Mouse (Mus musculus) hindlimb bud, embryonic 11.5 days (tissue): Measurements from ENCODE around the gene Igsf11.

ENCODE experiments used
- DNase-seq: peaks from one replicate; pipeline ENCODE4 v3.0.0-alpha.2; 2012; ENCODE audit warnings: low read depth, low spot score; ENCODE audit errors: extremely low spot score

Igsf11 gene

DNA sequence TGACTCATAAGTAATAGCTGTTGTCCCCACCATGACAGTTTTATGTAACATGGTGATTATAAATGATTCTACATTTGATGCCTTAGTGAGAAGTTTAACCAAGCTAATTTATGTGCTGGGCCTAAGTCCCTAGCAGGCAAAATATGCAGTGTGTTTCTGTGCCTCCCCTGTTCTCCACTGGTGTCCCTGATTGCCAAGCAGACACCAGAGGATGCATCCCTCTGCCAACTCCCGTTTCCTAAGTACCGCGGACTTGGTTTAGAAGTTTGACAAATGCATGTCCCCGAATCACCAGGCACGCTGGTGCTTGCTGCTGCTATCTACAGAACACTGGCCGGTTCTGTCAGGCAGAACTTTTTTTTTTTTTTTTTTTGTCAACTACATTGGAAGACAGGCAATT, 39.0 kb downstream of the Igsf11 start:
- DNase-seq: no peak

DNA sequence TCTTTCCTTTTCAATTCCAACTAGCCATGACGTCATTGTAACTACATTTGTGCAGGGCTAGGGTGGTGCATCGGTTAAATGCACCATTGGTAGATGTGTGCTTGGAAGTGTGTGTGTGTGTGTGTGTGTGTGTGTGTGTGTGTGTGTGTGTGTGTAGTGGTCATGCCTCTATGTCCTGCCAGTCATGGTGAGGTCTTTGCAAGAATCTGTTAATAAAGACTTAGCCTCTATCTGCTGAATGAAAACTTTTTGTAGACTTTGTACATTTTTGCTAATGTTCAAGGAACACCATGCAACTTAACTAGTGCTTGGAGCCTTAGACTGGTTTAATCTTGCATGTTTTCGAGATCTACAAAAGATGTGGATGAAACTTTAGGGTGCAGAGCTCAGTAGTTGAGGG, 48.3 kb downstream of the Igsf11 start:
- no peak for DNase-seq

DNA sequence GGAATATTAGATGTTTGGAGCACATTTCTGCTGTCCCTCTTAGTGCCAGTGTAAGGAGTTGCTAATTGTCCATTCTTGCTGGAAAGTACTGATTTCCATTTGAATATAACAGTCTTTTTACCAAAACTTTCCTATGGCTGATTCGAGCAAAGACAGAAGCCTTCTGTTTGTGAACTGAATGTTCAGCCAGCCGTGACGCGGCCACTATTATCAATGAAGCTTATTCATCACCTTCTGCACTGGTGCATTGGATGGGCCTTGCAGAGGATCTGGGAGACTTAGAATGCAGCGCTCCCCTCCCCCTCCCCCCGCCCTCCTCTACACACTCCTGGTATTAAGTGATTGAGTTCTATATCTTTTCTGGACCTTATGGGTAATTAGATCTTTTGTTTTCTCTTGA, 48.8 kb downstream of the Igsf11 start:
- DNase-seq: no peak

DNA sequence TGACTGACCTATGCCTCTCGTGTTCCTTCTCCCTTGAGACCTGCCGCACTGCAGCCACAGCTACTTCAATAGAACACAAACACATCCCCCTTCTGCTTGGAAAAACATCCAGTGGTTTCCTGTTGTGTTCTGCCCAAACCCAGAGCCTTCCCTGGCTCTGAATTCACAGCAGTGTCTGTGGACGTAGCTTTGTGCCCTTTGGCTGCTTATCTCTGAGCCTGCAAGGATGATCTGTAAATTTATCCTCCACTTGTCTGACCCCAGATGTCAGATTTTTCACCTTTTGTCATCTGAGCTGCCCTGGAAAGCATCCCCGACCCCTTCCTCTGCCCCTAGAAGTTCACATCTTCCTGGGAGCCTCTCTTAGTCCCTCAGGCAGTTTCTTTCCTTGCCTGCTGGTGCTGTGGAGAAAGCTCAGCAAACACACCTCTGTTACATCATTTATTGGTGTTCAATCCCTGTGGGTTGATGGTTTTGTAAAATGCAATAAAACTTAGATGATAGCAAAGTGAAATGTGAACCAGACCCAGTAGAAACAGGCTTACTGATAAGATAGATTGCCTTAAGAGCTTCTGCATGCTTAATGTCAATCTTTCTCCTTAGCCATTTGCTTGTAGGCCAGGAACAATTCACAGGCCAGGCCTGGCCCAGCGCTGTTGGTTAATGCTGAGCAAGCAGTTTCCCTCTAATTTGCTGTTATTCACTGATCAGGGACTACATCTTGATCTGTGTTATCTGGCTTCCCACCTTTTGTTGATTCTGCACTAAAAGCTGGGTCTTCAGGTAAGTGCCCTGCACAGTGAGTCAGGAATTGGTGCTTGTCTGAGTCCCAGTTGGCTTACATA, 51.5 kb downstream of the Igsf11 start:
- no peak for DNase-seq

DNA sequence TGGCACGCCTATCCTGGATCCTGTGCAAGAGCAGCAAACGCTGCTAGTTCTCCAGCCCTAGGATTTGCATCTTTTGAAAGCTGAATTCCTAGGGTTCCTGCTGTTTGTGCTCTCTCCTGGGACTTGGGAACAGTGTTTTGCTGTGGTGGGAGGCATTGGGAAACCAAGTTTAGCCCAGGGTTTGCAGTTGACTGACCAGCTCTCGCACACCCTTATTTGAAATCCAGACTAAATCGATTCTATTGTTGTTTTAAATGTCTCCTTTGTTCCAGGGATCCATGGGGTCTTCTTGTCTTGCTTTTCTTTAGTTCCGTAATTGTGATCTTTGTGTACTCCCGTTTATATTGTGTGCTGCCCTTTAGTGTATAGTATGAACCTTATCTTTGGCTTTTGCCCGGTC, 52.6 kb downstream of the Igsf11 start:
- DNase-seq: no peak

DNA sequence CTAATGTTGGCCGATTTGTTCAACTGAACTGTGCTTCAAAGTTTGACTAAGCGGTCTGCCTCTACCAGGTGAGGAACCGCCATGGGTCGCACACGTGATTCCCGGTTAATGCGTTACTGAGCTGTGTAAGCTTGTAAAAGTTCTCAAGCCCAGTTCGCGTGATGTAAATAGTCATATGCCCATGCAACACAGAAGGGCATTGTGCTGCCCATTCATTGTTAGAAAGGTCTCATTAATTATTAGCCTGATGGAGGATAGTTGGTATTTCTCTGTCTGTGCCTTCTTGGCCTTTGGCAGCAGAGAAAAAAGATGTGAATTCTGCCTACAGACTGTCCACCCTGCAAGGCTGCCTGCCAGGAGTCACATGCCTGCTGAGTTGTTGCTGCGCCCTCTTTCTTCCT, 53.1 kb downstream of the Igsf11 start:
- no peak for DNase-seq

DNA sequence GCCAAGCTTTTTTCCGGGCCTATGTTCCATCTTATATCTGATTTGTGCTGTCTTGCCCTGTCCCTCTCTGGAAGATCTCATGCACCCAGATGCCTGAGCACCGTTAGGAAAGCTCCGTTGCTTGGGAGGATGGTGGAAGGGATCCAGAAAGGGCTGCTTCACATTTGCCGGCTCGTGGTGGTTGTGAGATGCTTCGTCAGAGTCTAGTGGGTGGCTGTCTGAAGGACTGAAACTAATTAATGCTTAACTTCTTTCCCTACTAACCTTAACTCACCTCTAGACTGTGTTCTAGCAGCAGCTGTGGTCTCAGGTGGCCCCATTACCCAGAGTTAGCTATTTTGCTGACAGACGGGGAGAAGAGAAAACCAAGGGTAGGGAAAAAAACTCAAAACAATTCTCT, 54.0 kb downstream of the Igsf11 start:
- no peak for DNase-seq

DNA sequence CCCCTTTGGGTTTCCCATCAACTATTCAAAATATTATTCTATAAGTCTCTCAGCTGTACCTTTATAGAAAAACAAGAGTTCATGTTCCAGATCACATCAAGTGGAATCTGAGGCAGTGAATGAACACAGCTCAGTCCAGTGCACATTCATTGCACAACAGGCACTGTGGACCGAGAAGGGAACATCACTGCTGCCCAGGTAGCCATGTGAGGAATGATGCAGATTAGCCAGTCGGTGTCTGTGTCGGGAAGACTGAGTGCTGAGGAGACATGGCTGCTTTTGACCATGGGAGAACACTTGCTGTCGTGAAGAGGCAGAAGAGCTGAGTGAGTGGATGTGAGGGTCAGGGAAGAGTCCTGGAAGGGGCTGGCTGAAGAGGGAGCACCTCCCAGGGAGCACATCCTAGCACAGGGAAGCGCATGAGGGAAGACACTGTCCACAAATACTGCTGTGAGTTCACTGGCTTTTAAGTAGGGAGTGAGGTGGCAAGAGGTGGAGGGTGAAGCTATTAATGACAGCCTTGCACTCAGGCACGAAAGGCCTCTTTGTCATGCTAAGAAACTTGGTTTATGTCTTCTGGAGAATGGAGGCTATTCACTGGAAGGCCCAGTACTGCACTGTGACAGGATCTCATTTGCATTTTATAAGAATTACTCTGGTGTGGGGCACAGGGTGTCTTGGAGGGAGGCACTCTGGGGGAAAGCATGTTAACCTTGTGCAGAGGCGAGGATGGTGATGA, 54.8 kb downstream of the Igsf11 start:
- DNase-seq: no peak

DNA sequence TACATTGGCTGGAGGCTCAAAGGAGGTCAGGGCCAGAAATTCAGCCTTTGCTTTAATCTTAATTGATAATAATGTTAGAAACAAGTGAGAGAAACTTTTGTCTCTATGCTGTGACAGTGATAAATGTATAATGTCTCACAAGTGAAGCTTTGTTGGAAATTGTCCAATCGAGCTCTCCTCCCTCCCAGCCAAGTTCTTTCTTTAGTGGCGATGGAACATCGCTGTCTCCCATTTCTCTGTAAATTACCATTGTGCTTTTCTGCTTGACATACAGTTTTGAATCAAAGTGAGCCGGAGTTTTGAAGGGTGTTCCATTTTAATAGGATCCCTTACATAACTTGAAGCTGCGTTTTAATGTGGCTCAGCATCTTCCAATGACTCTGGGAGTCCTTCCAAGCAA, 56.0 kb downstream of the Igsf11 start:
- no peak for DNase-seq

DNA sequence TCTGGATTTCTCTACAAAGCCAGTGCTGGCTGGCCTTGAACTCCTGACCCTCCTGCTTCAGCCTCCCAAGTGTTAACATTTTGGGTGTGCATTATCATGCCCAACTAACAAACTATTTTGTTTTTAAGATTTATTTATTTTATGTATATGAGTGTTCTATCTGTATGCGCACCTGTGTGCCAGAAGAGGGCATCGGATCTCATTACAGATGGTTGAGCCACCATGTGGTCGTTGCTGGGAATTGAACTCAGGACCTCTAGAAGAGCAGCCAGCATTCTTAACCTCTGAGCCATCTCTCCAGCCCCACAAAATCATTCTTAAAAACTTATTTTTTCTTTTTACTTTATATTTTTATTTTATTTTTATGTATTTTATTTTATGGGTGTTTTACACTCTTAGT, 60.4 kb downstream of the Igsf11 start:
- no peak for DNase-seq

DNA sequence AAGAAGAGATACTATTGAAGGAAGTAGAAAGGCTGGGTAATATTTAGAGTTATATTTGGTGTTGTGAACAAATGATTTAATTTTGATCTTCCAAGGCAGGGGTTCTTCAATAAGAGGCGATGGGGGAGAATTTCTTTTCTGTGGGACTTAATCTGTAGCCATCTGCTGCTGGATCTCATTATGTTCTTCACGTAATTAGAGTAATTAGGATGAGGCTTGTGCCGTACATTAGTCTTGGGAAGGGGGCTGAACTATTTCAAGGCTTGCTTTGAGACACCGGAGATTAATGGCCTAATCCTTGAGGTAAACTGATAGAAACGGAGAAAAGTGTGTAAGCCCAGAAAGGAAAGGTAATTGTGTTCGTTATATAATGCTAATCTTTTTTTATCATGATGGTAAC, 61.4 kb downstream of the Igsf11 start:
- DNase-seq: no peak

DNA sequence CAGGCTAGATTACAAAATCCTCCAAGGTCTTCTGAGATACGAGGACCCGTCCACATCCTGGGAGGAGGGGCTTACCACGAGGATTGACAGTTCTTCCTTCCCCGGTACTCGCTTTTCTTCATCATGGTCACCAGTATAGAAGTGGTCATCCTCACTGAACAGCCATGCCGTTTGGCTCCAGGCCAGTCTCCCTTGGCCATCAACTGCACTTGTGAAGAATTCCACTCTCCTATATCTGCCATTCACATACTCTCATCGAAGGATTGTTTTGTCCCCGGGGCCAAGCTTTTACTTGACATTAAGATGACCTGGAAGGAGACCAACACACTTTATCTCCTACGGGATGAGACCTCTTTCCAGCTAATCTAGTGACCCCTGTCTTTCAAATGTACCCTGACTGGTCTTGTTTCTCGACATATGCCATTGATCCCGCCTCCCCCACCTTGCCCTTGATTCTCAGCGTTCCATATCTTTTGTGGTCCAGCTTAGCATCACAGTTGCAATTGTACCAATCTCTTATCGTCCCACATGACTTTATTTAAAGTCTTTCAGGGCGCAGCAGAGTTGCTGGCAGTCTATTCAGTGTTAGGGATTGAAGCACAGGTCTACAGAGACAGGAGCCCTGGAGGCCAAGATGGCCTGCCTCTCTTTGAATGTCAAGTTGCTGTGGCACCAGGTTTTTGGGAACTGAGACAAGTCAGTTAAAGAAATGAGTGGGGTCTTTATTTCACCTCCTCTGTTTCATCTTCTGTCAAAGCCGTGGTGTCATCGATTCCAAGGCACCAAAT, 62.2 kb downstream of the Igsf11 start:
- no peak for DNase-seq

DNA sequence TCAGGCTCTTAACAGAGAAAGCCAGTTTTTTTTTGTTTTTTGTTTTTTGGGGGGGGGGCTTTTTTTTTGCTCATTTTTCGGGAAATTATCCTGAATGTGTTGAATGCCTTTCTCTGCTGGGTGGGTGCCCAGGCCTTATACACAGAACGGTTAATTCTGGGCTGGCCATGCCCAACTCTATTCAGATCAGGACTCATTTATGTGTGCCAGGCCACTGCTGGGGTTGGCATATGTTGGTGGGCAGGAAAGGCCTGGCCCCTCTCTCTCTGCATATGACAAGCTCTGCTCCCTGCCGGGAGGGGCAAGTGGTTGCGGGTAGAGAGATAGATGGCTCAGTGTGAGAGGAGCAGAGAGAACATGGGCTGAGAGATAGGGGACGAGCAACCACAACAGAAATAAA, 62.8 kb downstream of the Igsf11 start:
- no peak for DNase-seq

DNA sequence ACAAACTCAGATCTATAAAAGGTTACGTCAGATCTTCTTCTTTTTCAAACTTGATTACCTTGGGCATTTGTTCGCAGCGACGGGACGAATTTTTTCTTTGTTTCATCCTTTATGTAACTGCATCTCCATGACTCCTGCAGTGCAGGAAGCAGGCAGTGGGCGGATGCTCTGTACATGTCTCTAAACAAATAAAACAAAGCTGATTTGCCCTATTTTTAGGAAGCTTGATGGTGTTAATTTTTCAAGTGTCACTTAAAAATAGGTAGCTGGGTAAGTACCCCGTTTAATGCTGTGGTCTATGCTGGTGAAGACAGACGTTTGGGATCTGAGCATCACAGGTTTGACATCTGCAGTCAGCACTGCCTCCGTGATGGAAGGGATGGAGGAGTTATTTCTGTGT, 66.3 kb downstream of the Igsf11 start:
- DNase-seq: no peak

DNA sequence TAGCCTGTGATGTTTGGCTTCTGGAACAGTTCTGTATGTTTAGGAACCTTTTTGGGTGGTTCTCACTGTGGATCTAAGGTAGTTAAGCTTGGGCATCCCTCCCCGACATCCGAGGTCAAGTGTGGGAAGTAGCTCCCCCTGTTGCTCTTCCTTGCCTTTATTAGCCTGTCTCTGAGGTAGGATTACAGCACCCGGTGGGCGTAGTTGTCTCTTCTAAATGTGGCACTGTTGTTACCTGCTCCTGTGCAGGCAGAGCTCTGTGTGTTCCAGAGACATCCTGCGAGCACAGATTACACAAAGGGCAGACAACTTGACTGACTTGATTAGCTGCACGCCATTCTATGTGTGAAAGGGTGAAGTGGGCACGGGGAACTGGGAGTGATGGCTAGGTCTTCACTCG, 68.1 kb downstream of the Igsf11 start:
- DNase-seq: no peak

DNA sequence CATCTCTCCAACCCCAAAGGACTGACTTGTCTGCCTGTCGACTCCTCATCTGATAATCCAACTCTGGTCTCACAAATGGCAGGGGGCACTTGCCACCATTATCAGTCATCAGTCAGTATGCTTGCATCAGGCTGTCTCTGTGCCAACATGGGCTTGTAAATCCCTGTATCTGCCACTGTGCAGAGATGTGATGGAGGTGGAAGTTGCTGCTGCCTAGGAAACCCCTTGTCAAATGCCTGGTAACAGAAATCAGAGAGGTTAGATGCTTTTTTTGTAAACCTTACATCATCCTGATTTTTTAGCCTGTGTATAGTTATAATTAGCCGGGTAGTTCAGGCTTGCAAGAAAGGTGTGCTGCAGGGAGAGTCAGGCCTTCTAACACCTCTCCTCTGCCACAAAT, 69.4 kb downstream of the Igsf11 start:
- no peak for DNase-seq

DNA sequence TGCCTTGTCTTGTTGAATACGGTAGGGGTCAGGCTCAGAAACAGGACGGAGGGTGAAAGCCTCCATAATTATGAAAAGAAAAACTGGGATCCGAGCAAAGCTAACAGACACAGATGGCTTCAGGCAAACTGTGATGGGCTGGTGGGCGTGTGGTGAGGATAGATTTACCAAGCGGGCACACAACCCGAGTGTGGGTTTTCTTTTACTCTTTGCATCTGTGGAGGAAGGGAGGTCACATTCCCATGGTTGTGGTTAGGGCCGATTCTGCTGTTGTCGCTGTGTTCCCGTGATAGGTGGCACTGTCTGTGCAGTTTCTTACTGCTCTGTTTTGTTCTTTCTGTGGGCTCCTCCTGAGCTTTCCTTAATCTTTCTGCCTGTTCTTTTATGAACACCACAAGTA, 70.2 kb downstream of the Igsf11 start:
- DNase-seq: no peak

DNA sequence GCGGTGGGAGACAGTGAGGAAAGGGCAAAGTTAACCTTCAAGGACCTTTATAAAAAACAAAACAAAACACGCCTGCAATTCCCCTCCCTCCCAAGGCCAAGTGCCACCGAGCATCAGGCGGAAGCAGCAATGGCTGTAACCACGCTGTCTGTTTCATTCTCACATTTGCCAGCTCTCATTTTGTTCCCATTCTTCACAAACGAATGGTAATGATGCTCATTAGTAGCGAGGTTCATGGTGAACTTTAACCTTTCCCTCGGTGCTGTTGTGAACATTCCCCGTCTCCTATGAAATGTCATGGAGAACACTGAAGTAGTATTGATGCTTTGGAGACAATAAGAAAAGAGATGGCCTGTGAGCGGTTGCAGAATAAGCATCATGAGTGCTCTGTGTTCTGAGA, 74.6 kb downstream of the Igsf11 start:
- no peak for DNase-seq

DNA sequence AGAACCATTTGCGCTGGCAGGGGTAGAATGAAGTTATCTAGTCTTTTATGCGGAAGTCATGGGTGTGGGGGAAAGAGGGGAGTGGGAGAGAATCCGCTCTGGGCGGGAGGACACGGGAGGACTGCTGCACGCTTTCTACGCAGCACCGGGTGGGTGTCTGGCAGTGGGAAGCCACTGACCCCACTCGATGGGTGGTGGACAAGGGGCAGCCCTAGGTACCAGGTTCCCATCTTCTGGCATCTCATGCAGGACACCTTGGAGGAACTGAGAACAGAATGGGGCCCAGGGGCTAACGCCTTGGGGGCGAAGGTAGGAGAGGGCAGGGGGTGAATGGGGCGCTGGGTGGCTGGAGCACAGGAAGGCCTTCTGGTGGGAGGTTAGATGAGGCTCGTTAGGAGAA, 83.7 kb downstream of the Igsf11 start:
- no peak for DNase-seq

DNA sequence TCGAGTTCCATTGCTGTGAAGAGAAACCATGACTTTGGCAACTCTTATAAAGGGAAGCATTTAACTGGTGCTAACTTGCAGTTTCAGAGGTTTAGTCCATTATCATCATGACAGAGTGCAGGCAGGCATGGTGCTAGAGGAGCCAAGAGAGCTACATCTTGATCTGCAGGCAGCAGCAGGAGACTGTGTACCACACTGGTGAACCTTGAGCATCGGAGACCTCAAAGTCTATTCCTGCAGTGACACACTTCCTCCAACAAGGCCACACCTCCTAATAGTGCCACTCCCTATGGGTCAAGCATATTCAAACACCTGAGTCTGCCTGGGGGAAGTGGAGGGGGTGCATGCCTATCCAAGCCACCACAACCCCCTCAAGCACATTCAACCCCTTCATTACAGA, 86.1 kb downstream of the Igsf11 start:
- no peak for DNase-seq

DNA sequence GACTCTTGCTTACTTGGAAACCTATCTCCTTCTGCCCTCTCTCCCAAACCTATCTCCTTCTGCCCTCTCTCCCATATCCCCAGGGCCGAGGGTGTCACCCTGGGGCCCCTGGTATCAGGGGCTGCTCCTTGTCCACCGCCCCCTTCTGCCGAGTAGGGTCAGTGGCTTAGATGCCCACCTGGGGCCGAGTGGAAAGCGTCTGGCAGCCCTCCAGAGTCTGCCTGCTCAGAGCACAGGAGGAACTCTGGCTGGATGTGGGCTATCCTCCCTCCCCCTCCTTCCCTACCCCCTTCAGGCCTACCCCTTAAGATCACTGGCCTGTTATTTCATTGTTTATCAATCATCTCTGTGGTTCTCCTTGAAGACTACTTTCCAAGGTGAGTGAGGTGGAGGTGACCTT, 88.1 kb downstream of the Igsf11 start:
- no peak for DNase-seq

DNA sequence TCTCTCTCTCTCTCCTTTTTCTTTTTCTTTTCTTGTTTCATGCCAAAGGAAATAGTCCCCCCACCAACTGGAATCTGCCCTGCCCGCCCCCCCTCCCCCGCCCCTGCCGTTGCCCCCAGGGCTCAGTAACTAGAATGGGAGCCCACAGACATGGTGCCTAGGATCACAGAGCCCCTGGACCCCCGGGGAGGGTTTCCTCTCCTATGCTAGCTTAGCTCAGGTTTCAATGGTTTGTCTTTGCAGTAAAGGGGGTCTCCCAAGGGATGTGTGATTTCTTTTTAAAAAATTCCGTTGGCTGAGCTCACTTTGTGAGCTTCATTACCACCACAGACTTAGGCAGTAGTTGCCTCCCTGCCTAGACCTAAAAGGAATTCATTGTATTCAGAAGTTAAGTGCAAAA, 89.6 kb downstream of the Igsf11 start:
- peak; percentile 12 for DNase-seq
